Mouse (Mus musculus): ENCODE data around the gene Pfas.

The Pfas gene

GRCm38 (mm10) chr11:68957308-68957707 lies 51.0 kb downstream of the Pfas start, which contains the start of gene Arhgef15:
Gene Arhgef15 (minus strand): TSS chr11:68957480.
- TF ChIP-seq GATA4 (IDR thresholded peaks at IDR 0.05; ENCODE audit: insufficient replicate concordance, low read length) = no peak; the same call in 1 of the 2 replicates

- no peak for TF ChIP-seq GATA4 (IDR thresholded peaks at IDR 0.05; ENCODE audit: insufficient replicate concordance, low read length)
Measured at GRCm38 (mm10) chr11:68956697-68957096, 51.6 kb downstream of the Pfas start.

- TF ChIP-seq GATA4 (IDR thresholded peaks at IDR 0.05; ENCODE audit: insufficient replicate concordance, low read length) = peak; percentile 28; the same call in 1 of the 2 replicates
Measured at GRCm38 (mm10) chr11:68956107-68956506, 52.2 kb downstream of the Pfas start.

- no peak for TF ChIP-seq GATA4 (IDR thresholded peaks at IDR 0.05; ENCODE audit: insufficient replicate concordance, low read length)
Measured at GRCm38 (mm10) chr11:68955473-68955872, 52.8 kb downstream of the Pfas start.

GRCm38 (mm10) chr11:68954408-68954807 lies 53.9 kb downstream of the Pfas start:
- no peak for TF ChIP-seq GATA4 (IDR thresholded peaks at IDR 0.05; ENCODE audit: insufficient replicate concordance, low read length)

- no peak for TF ChIP-seq GATA4 (IDR thresholded peaks at IDR 0.05; ENCODE audit: insufficient replicate concordance, low read length)
Measured at GRCm38 (mm10) chr11:68953903-68954302, 54.4 kb downstream of the Pfas start.

GRCm38 (mm10) chr11:68947542-68947993 lies 60.7 kb downstream of the Pfas start:
- TF ChIP-seq GATA4 (IDR thresholded peaks at IDR 0.05; ENCODE audit: insufficient replicate concordance, low read length) = no peak

- no peak for TF ChIP-seq GATA4 (IDR thresholded peaks at IDR 0.05; ENCODE audit: insufficient replicate concordance, low read length)
Measured at GRCm38 (mm10) chr11:68946806-68947440, 61.3 kb downstream of the Pfas start.

GRCm38 (mm10) chr11:68946001-68946400 lies 62.3 kb downstream of the Pfas start:
- no peak for TF ChIP-seq GATA4 (IDR thresholded peaks at IDR 0.05; ENCODE audit: insufficient replicate concordance, low read length)

- no peak for TF ChIP-seq GATA4 (IDR thresholded peaks at IDR 0.05; ENCODE audit: insufficient replicate concordance, low read length)
Measured at GRCm38 (mm10) chr11:68945245-68945644, 63.0 kb downstream of the Pfas start.

GRCm38 (mm10) chr11:68942731-68943130 lies 65.5 kb downstream of the Pfas start:
- no peak for TF ChIP-seq GATA4 (IDR thresholded peaks at IDR 0.05; ENCODE audit: insufficient replicate concordance, low read length)

- no peak for TF ChIP-seq GATA4 (IDR thresholded peaks at IDR 0.05; ENCODE audit: insufficient replicate concordance, low read length)
Measured at GRCm38 (mm10) chr11:68940516-68940915, 67.7 kb downstream of the Pfas start.

GRCm38 (mm10) chr11:68939451-68940304 lies 68.6 kb downstream of the Pfas start:
- TF ChIP-seq GATA4 (IDR thresholded peaks at IDR 0.05; ENCODE audit: insufficient replicate concordance, low read length) = no peak
